Mouse (Mus musculus): Measurements from ENCODE around the gene Ptpre. TPM values are rescaled to one million over a fixed set of nuclear protein-coding genes. Genes with fewer than 3 reads are reported as not detected.
"Not testable (repeated sequence)": the region's sequence is repeated elsewhere in the genome, so short reads cannot be mapped to it uniquely, and the experiment has no call there.

Gene Ptpre
- total RNA-seq, 2 experiments from 2014 or later = 6.6 to 7.7 TPM

GRCm38 (mm10) chr7:135680334-135680733 lies 143.1 kb downstream of the Ptpre start:
- peak; percentile 26 to 27 for DNase-seq (ENCODE audit: low spot score in 2 of 2)

GRCm38 (mm10) chr7:135684098-135684497 lies 146.8 kb downstream of the Ptpre start:
- DNase-seq (ENCODE audit: low spot score in 2 of 2) = not testable (repeated sequence)

GRCm38 (mm10) chr7:135684938-135685337 lies 147.7 kb downstream of the Ptpre start:
- DNase-seq (ENCODE audit: low spot score in 2 of 2) = no peak

- DNase-seq (ENCODE audit: low spot score in 2 of 2) = no peak
Observed at GRCm38 (mm10) chr7:135689396-135689795, 152.1 kb downstream of the Ptpre start.

- no peak for DNase-seq (ENCODE audit: low spot score in 2 of 2)
Observed at GRCm38 (mm10) chr7:135691941-135692340, 154.7 kb downstream of the Ptpre start.

- DNase-seq (ENCODE audit: low spot score in 2 of 2) = no peak
Observed at GRCm38 (mm10) chr7:135694130-135694529, 156.8 kb downstream of the Ptpre start.

GRCm38 (mm10) chr7:135694796-135695195 lies 157.5 kb downstream of the Ptpre start:
- no peak for DNase-seq (ENCODE audit: low spot score in 2 of 2)

- DNase-seq (ENCODE audit: low spot score in 2 of 2) = no peak
Observed at GRCm38 (mm10) chr7:135696127-135696526, 158.8 kb downstream of the Ptpre start.

GRCm38 (mm10) chr7:135697021-135697740 lies 159.9 kb downstream of the Ptpre start:
- DNase-seq (ENCODE audit: low spot score in 2 of 2) = not testable (repeated sequence)

- DNase-seq (ENCODE audit: low spot score in 2 of 2) = no peak
Observed at GRCm38 (mm10) chr7:135698362-135698761, 161.1 kb downstream of the Ptpre start.

- DNase-seq (ENCODE audit: low spot score in 2 of 2) = not testable (repeated sequence)
Observed at GRCm38 (mm10) chr7:135699351-135699750, 162.1 kb downstream of the Ptpre start.

GRCm38 (mm10) chr7:135703600-135704148 lies 166.4 kb downstream of the Ptpre start:
- no peak for DNase-seq (ENCODE audit: low spot score in 2 of 2)

- DNase-seq (ENCODE audit: low spot score in 2 of 2) = no peak
Observed at GRCm38 (mm10) chr7:135704251-135704650, 167.0 kb downstream of the Ptpre start.

GRCm38 (mm10) chr7:135705083-135705482 lies 167.8 kb downstream of the Ptpre start:
- DNase-seq (ENCODE audit: low spot score in 2 of 2) = no peak

- DNase-seq (ENCODE audit: low spot score in 2 of 2) = no peak
Observed at GRCm38 (mm10) chr7:135705753-135706152, 168.5 kb downstream of the Ptpre start.

- no peak for DNase-seq (ENCODE audit: low spot score in 2 of 2)
Observed at GRCm38 (mm10) chr7:135710702-135711101, 173.4 kb downstream of the Ptpre start.

GRCm38 (mm10) chr7:135712534-135712933 lies 175.3 kb downstream of the Ptpre start:
- no peak for DNase-seq (ENCODE audit: low spot score in 2 of 2)

GRCm38 (mm10) chr7:135713326-135713725 lies 176.0 kb downstream of the Ptpre start:
- no peak for DNase-seq (ENCODE audit: low spot score in 2 of 2)

- no peak for DNase-seq (ENCODE audit: low spot score in 2 of 2)
Observed at GRCm38 (mm10) chr7:135715166-135715565, 177.9 kb downstream of the Ptpre start.

GRCm38 (mm10) chr7:135715642-135716444 lies 178.6 kb downstream of the Ptpre start, which contains the start of gene Mki67:
Mki67 (minus strand) TSS chr7:135716361.
- peak; percentile 6 to 17 for DNase-seq (ENCODE audit: low spot score in 2 of 2)

- DNase-seq (ENCODE audit: low spot score in 2 of 2) = peak; percentile 57 to 86
Observed at GRCm38 (mm10) chr7:135716445-135716877, 179.2 kb downstream of the Ptpre start.
